Mouse (Mus musculus): ENCODE results near the gene Gpalpp1.

- TF ChIP-seq E2F4 (IDR thresholded peaks at IDR 0.05; ENCODE audit: insufficient read depth): no peak
- TF ChIP-seq POLR2AphosphoS2 (IDR thresholded peaks at IDR 0.05; ENCODE audit: insufficient read length, low read depth): no peak
- no peak for TF ChIP-seq POLR2A (IDR thresholded peaks at IDR 0.05; ENCODE audit: insufficient read length, low read depth)
- no peak for TF ChIP-seq SRF (IDR thresholded peaks at IDR 0.05; ENCODE audit: control insufficient read depth, insufficient read length, low read depth)
- TF ChIP-seq MYOD1 (IDR thresholded peaks at IDR 0.05; ENCODE audit: control insufficient read depth in 1 of 3, insufficient read length in 2 of 3, low read depth in 2 of 3): no peak
- TF ChIP-seq USF1 (IDR thresholded peaks at IDR 0.05; ENCODE audit: low read depth): no peak
- no peak for TF ChIP-seq TCF12 (IDR thresholded peaks at IDR 0.05; ENCODE audit: insufficient read depth, poor library complexity, severe bottlenecking)
- TF ChIP-seq CEBPB (IDR thresholded peaks at IDR 0.05; ENCODE audit: insufficient read depth, poor library complexity, severe bottlenecking): no peak
Observed at GRCm38 (mm10) chr14:76081451-76081850, 29.1 kb downstream of the Gpalpp1 start.

Data from myocyte (in vitro differentiated cells).